Mouse (Mus musculus) intestine, embryonic 15.5 days (tissue): Measurements from ENCODE around the gene Gm5751. TPM values are rescaled to one million over a fixed set of nuclear protein-coding genes. Genes with fewer than 3 reads are reported as not detected.
"Not testable (repeated sequence)": the region's sequence is repeated elsewhere in the genome, so short reads cannot be mapped to it uniquely, and the experiment has no call there.

ENCODE experiments used
- ATAC-seq: fragments of 200-750 bp; cut with Nextera tagmentation; 2 replicates; pipeline ENCODE4 v1.8.0; 2017; ENCODE audit warnings: moderate TSS enrichment, moderate library complexity
- H3K27ac ChIP-seq: fragments of 300-500 bp; sonication (generic); 2 replicates; pipeline ENCODE4 v1.5.1; 2015; ENCODE audit warnings: mild to moderate bottlenecking, inconsistent platforms
- H3K27me3 ChIP-seq: fragments of 300-500 bp; sonication (generic); replicated peaks from 2 replicates; pipeline ENCODE4 v1.6.1; 2015; ENCODE audit warnings: inconsistent platforms
- H3K36me3 ChIP-seq: fragments of 300-500 bp; sonication (generic); 2 replicates; pipeline ENCODE4 v1.6.1; 2015; ENCODE audit warnings: inconsistent platforms
- H3K4me1 ChIP-seq: fragments of 300-500 bp; sonication (generic); replicated peaks from 2 replicates; pipeline ENCODE4 v1.6.1; 2015; ENCODE audit warnings: inconsistent platforms
- H3K4me2 ChIP-seq: fragments of 300-500 bp; sonication (generic); replicated peaks from 2 replicates; pipeline ENCODE4 v1.6.1; 2015; ENCODE audit warnings: mild to moderate bottlenecking, inconsistent platforms
- H3K4me3 ChIP-seq: fragments of 300-500 bp; sonication (generic); replicated peaks from 2 replicates; pipeline ENCODE4 v1.5.1; 2015; ENCODE audit warnings: inconsistent platforms
- H3K9ac ChIP-seq: fragments of 300-500 bp; sonication (generic); 2 replicates; pipeline ENCODE4 v1.6.1; 2015; ENCODE audit warnings: inconsistent platforms
- H3K9me3 ChIP-seq: fragments of 300-500 bp; sonication (generic); 2 replicates; pipeline ENCODE4 v1.6.1; 2016; ENCODE audit warnings: inconsistent platforms
- WGBS: fragments of 180-500 bp; shearing (Covaris S2); methylation state at CpG from one replicate; pipeline ENCODE4 v1.1.7; 2015; 5-methylcytosine and 5-hydroxymethylcytosine counted together
- polyA plus RNA-seq: library from polyadenylated mRNA; unstranded; fragments of >200 nt; fragmentation: Nextera tagmentation; extraction: Ambion mirVana; gene quantifications from 2 replicates; pipeline ENCODE4 v1.2.1, GENCODE M21; 2015

Gm5751 gene
- not detected in 2 replicates for polyA plus RNA-seq

- not testable (repeated sequence) for H3K9ac ChIP-seq, H3K27ac ChIP-seq, H3K27me3 ChIP-seq, H3K36me3 ChIP-seq, ATAC-seq, H3K4me2 ChIP-seq, H3K9me3 ChIP-seq, H3K4me3 ChIP-seq, H3K4me1 ChIP-seq
- WGBS = 93% methylated on average over 3 of the region's 4 CpGs
Observed at GRCm38 (mm10) chrX:8873953-8874352, at the start of gene Gm5751. TSS of gene Gm5751 (plus strand) at chrX:8874253.

GRCm38 (mm10) chrX:8832043-8832442 lies 42.0 kb upstream of the Gm5751 start:
- Histone ChIP-seq H3K4me3 (no peak overlapping the region), H3K27ac (no peak overlapping the region), H3K4me2 (no peak overlapping the region), H3K36me3 (no peaks in the 10 kb centered on the region), H3K9ac (no peak overlapping the region), H3K4me1 (no peaks in the 10 kb centered on the region), H3K9me3 (no peaks in the 10 kb centered on the region), H3K27me3 (no peaks in the 10 kb centered on the region)
- no peak for ATAC-seq

GRCm38 (mm10) chrX:8843694-8844093 lies 30.4 kb upstream of the Gm5751 start, which contains the start of gene Gm6592:
TSS of gene Gm6592 (plus strand) at chrX:8843994.
- Histone ChIP-seq H3K9ac (no peak within 1 kb of the TSS), H3K36me3 (no peaks in the 10 kb centered on the region), H3K4me1 (no peaks in the 10 kb centered on the region), H3K4me3 (no peak within 1 kb of the TSS), H3K4me2 (no peak within 1 kb of the TSS), H3K27me3 (no peaks in the 10 kb centered on the region), H3K27ac (no peak within 1 kb of the TSS), H3K9me3 (no peaks in the 10 kb centered on the region)
- no peak for ATAC-seq
- WGBS = 60% methylated on average over 1 of the region's 1 CpGs

GRCm38 (mm10) chrX:8852486-8852885 lies 21.6 kb upstream of the Gm5751 start:
- H3K9ac ChIP-seq = no peak overlapping the region
- no peaks in the 10 kb centered on the region for H3K4me1 ChIP-seq
- 88% methylated on average over 10 of the region's 10 CpGs for WGBS
- no peak overlapping the region for H3K27ac ChIP-seq
- no peak overlapping the region for H3K4me3 ChIP-seq
- no peaks in the 10 kb centered on the region for H3K27me3 ChIP-seq
- H3K36me3 ChIP-seq = no peaks in the 10 kb centered on the region
- H3K9me3 ChIP-seq = no peaks in the 10 kb centered on the region
- no peak for ATAC-seq
- no peak overlapping the region for H3K4me2 ChIP-seq

- H3K9ac ChIP-seq, H3K27ac ChIP-seq, H3K4me1 ChIP-seq, H3K36me3 ChIP-seq, ATAC-seq, H3K4me2 ChIP-seq, H3K9me3 ChIP-seq, H3K4me3 ChIP-seq, H3K27me3 ChIP-seq: not testable (repeated sequence)
- WGBS = 4% methylated on average over 3 of the region's 3 CpGs
Observed at GRCm38 (mm10) chrX:8864331-8864730, 9.7 kb upstream of the Gm5751 start.

GRCm38 (mm10) chrX:8884336-8884735 lies 10.3 kb downstream of the Gm5751 start:
- Histone ChIP-seq H3K4me2 (no peak overlapping the region), H3K9ac (no peak overlapping the region), H3K27ac (no peak overlapping the region), H3K36me3 (no peaks in the 10 kb centered on the region), H3K4me1 (no peaks in the 10 kb centered on the region), H3K4me3 (no peak overlapping the region), H3K9me3 (no peaks in the 10 kb centered on the region), H3K27me3 (no peaks in the 10 kb centered on the region)
- WGBS = 72% methylated on average over 4 of the region's 4 CpGs
- ATAC-seq = no peak

GRCm38 (mm10) chrX:8891975-8892342 lies 17.9 kb downstream of the Gm5751 start:
- Histone ChIP-seq H3K4me3 (peak overlapping the region; percentile 55), H3K9me3 (no peaks in the 10 kb centered on the region), H3K27me3 (no peaks in the 10 kb centered on the region), H3K4me1 (no peaks in the 10 kb centered on the region), H3K27ac (no peak overlapping the region), H3K9ac (no peak overlapping the region), H3K36me3 (no peaks in the 10 kb centered on the region), H3K4me2 (peak overlapping the region; percentile 74)
- ATAC-seq = peak; percentile 48; the same call in 1 of the 2 replicates
- 29% methylated on average over 3 of the region's 9 CpGs for WGBS

DNA sequence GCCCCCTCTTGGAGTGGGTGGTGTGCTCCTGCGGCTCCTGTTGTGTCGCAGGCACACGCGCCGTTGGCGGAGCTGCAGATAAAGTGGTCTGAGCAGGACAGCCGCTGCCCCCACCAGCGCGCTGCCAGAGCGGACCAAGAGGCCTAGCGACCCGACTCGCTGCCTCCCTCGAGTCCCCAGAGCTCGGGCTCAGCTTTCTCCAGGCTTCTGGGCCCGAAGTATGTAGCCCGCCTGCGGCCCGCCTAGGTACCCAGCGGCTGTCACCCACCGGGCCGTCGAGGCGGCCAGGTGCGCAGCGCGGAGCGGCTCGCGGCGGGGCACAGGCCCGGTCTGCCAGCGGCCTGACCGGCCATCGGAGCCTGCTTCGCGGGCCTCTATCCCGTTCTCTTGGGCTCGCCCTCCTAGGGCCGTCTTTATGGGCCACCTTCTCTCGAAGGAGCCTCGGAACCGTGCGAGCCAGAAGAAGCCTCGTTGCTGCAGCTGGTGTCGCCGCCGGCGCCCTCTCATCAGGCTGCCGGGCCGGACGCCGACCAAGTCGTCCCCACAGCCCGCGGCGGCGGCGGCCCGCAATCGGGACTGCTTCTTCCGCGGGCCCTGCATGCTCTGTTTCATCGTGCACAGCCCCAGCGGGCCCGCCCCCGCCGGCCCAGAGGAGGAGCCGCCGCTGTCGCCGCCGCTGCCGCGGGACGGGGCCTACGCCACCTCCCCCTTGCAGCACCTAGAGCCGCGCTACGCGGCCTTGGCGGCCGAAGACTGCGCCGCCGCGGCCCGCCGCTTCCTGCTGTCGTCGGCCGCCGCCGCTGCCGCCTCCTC lies 18.5 kb downstream of the Gm5751 start, which contains the start of gene B630019K06Rik:
B630019K06Rik (plus strand) TSS at position 40 of the 813 bp plus-strand sequence.
- WGBS = 13% methylated on average over 85 of the region's 95 CpGs
- Histone ChIP-seq H3K27me3 (no peaks in the 10 kb centered on the region), H3K36me3 (no peaks in the 10 kb centered on the region), H3K27ac (peak within 1 kb of the TSS; percentile 82), H3K9me3 (no peaks in the 10 kb centered on the region), H3K9ac (peak within 1 kb of the TSS; percentile 66), H3K4me2 (peak within 1 kb of the TSS; percentile 74), H3K4me1 (no peaks in the 10 kb centered on the region), H3K4me3 (peak within 1 kb of the TSS; percentile 55)
- ATAC-seq = peak; percentile 96

GRCm38 (mm10) chrX:8893182-8893651 lies 19.2 kb downstream of the Gm5751 start:
- no peaks in the 10 kb centered on the region for H3K9me3 ChIP-seq
- H3K27ac ChIP-seq = peak overlapping the region; percentile 82
- H3K4me1 ChIP-seq = no peaks in the 10 kb centered on the region
- H3K27me3 ChIP-seq = no peaks in the 10 kb centered on the region
- H3K36me3 ChIP-seq = no peaks in the 10 kb centered on the region
- peak; percentile 51 for ATAC-seq
- WGBS = 17% methylated on average over 32 of the region's 42 CpGs
- H3K9ac ChIP-seq = peak overlapping the region; percentile 66
- peak overlapping the region; percentile 55 for H3K4me3 ChIP-seq
- peak overlapping the region; percentile 74 for H3K4me2 ChIP-seq

DNA sequence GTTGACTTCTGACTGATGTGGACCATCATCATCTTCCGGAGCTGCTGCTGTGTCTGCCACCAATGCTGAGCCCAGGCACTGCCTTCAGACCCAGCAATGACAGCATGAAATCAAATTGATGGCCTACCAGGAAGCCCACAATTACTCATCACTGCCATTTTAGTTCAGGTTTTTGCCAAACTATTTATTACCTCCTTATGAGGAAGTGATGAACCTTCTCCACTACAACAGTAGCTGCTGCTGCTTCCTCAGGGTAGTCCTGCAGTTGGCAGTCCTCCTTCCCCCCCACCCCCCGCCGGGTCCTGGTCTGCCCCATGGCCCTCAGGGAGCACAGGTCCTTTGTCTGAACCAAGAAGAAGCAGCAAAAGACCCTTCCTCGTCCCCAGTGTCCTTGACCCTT lies 26.8 kb downstream of the Gm5751 start:
- no peaks in the 10 kb centered on the region for H3K4me1 ChIP-seq
- WGBS = 66% methylated on average over 4 of the region's 4 CpGs
- no peak overlapping the region for H3K27ac ChIP-seq
- H3K9ac ChIP-seq = no peak overlapping the region
- no peak overlapping the region for H3K4me2 ChIP-seq
- H3K9me3 ChIP-seq = no peaks in the 10 kb centered on the region
- no peak for ATAC-seq
- no peak overlapping the region for H3K4me3 ChIP-seq
- H3K36me3 ChIP-seq = no peaks in the 10 kb centered on the region
- H3K27me3 ChIP-seq = no peaks in the 10 kb centered on the region

DNA sequence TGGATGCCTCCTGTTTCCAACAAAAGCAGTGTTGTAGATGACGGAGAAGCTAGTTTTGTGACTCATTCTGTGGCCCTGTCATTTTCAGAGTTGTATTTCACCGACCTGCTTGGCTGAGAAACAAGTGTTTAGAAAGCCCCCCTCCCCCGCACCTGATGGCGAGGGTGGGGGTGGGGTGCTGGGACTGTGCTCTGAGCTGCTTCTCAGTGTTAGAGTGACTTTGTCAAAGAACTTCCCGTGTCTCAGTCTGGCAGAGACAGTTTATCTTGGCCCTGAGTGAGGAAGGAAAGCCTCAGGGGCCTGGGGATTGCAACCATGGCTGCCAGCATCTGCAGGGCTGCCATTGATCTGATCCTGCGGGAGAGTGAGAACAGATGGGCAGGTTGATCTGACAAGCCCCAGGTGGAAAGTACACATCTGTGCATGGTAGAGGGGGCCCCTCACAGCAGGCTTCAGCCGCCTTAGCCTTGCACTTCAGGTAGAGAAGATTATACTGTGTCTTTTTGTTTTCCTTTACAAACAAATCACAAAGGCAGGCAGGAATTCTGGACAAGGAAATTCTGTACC lies 27.9 kb downstream of the Gm5751 start:
- Histone ChIP-seq H3K27me3 (no peaks in the 10 kb centered on the region), H3K4me2 (no peak overlapping the region), H3K36me3 (no peaks in the 10 kb centered on the region), H3K9me3 (no peaks in the 10 kb centered on the region), H3K27ac (no peak overlapping the region), H3K4me3 (no peak overlapping the region), H3K4me1 (no peaks in the 10 kb centered on the region), H3K9ac (no peak overlapping the region)
- 36% methylated on average over 7 of the region's 7 CpGs for WGBS
- ATAC-seq = no peak

DNA sequence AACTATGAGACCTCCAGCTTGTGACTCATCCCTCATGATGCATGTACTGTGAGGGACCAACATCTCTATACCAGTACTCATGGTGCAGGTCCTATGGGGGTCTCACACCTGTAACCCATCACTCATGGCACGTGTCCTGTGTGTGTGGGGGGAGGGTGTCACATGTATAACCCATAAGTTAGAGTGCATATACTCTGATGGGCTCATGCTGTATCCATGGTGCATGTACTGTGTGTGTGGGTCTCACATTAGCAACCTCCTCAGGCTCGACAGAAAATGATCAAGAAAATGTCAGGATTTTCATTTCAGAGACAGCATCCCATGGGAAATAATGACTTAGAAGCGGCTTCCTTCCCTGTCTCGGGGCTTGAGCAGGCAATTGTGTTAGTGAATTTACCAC lies 47.0 kb downstream of the Gm5751 start:
- ATAC-seq = no peak
- 69% methylated on average over 4 of the region's 4 CpGs for WGBS
- Histone ChIP-seq H3K27me3 (no peaks in the 10 kb centered on the region), H3K4me1 (no peaks in the 10 kb centered on the region), H3K9ac (no peak overlapping the region), H3K9me3 (no peaks in the 10 kb centered on the region), H3K4me3 (no peak overlapping the region), H3K36me3 (no peaks in the 10 kb centered on the region), H3K4me2 (no peak overlapping the region), H3K27ac (no peak overlapping the region)
